Mouse (Mus musculus) intestine, embryonic 16.5 days (tissue): ENCODE measurements at regions not wholly inside any gene's neighbourhood (a gene's known extent, or its start where the extent isn't known, plus 50 kb on each side); places are given as distances from the start of the nearest gene placed in this dataset.

ENCODE experiments used
- ATAC-seq: fragments of 200-750 bp; cut with Nextera tagmentation; 2 replicates; pipeline ENCODE4 v1.8.0; 2017; ENCODE audit warnings: moderate TSS enrichment, moderate library complexity
- H3K27ac ChIP-seq: fragments of 300-500 bp; sonication (generic); 2 replicates; pipeline ENCODE4 v1.5.1; 2014; ENCODE audit warnings: mild to moderate bottlenecking, low read length
- H3K27me3 ChIP-seq: fragments of 300-500 bp; sonication (generic); replicated peaks from 2 replicates; pipeline ENCODE4 v1.6.1; 2014; ENCODE audit warnings: low read length, control low read depth, mixed read lengths; ENCODE audit not compliant: control insufficient read depth, insufficient read depth
- H3K36me3 ChIP-seq: fragments of 300-500 bp; sonication (generic); 2 replicates; pipeline ENCODE4 v1.6.1; 2014; ENCODE audit warnings: low read length, control low read depth; ENCODE audit not compliant: control insufficient read depth, insufficient read depth
- H3K4me1 ChIP-seq: fragments of 300-500 bp; sonication (generic); 2 replicates; pipeline ENCODE4 v1.6.1; 2014; ENCODE audit warnings: low read length, control low read depth, mixed read lengths; ENCODE audit not compliant: control insufficient read depth, insufficient read depth
- H3K4me2 ChIP-seq: fragments of 300-500 bp; sonication (generic); 2 replicates; pipeline ENCODE4 v1.6.1; 2014; ENCODE audit warnings: low read depth, low read length, control low read depth
- H3K4me3 ChIP-seq: fragments of 300-500 bp; sonication (generic); 2 replicates; pipeline ENCODE4 v1.5.1; 2014; ENCODE audit warnings: mild to moderate bottlenecking, low read length
- H3K9ac ChIP-seq: fragments of 300-500 bp; sonication (generic); 2 replicates; pipeline ENCODE4 v1.6.1; 2014; ENCODE audit warnings: low read depth, low read length
- H3K9me3 ChIP-seq: fragments of 300-500 bp; sonication (generic); 2 replicates; pipeline ENCODE4 v1.6.1; 2016; ENCODE audit warnings: low read length, control low read depth; ENCODE audit not compliant: control insufficient read depth
- WGBS: fragments of 180-500 bp; shearing (Covaris S2); extraction: QIAGEN DNeasy Blood & Tissue Kit; methylation state at CpG from one replicate; pipeline ENCODE4 v1.1.7; 2014; 5-methylcytosine and 5-hydroxymethylcytosine counted together

DNA sequence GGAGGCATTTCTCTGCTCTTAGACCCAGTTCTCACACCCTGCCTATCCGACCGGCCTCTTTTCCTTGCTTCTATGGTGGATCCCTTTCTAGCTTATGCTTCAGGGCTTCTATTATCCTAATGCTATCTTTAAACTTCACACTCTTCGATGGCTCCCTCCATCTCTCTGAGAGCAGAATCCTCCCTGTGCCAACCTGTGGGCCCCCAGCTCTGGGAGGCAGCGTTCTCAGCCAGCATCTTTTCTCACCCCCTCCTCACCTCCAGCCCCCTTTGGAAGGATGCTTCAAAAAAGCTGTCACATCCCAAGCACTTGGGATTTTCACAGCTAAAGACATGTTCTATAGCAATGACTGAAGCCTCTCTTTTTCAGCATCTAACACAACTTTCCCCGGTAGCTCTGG, 626.8 kb upstream of the 3110018I06Rik start:
- Histone ChIP-seq H3K4me1 (no peaks in the 10 kb centered on the region), H3K9me3 (no peaks in the 10 kb centered on the region), H3K27me3 (no peaks in the 10 kb centered on the region), H3K36me3 (no peaks in the 10 kb centered on the region), H3K4me2 (no peak overlapping the region), H3K27ac (no peak overlapping the region), H3K4me3 (no peak overlapping the region), H3K9ac (no peak overlapping the region)
- ATAC-seq, result no peak
- WGBS, result 90% methylated on average over 5 of the region's 5 CpGs

- Histone ChIP-seq H3K9me3 (no peaks in the 10 kb centered on the region), H3K4me1 (no peaks in the 10 kb centered on the region), H3K4me3 (no peak overlapping the region), H3K27me3 (no peaks in the 10 kb centered on the region), H3K36me3 (no peaks in the 10 kb centered on the region), H3K9ac (no peak overlapping the region), H3K27ac (no peak overlapping the region), H3K4me2 (no peak overlapping the region)
- WGBS, result 95% methylated on average over 8 of the region's 8 CpGs
- ATAC-seq, result no peak
These were observed 624.4 kb upstream of the 3110018I06Rik start for GRCm38 (mm10) chr12:106864076-106864475.

- ATAC-seq, result no peak
- Histone ChIP-seq H3K9me3 (no peaks in the 10 kb centered on the region), H3K4me2 (no peak overlapping the region), H3K27ac (no peak overlapping the region), H3K36me3 (no peaks in the 10 kb centered on the region), H3K9ac (no peak overlapping the region), H3K4me3 (no peak overlapping the region), H3K4me1 (no peaks in the 10 kb centered on the region), H3K27me3 (no peaks in the 10 kb centered on the region)
- 81% methylated on average over 6 of the region's 6 CpGs for WGBS
These were observed 620.4 kb upstream of the 3110018I06Rik start for GRCm38 (mm10) chr12:106868036-106868435.

- no peak overlapping the region for H3K4me2 ChIP-seq
- no peaks in the 10 kb centered on the region for H3K27me3 ChIP-seq
- no peaks in the 10 kb centered on the region for H3K9me3 ChIP-seq
- H3K4me1 ChIP-seq, result no peaks in the 10 kb centered on the region
- ATAC-seq, result no peak
- H3K27ac ChIP-seq, result no peak overlapping the region
- H3K4me3 ChIP-seq, result no peak overlapping the region
- H3K9ac ChIP-seq, result no peak overlapping the region
- 53% methylated on average over 11 of the region's 11 CpGs for WGBS
- H3K36me3 ChIP-seq, result no peaks in the 10 kb centered on the region
These were observed 617.0 kb upstream of the 3110018I06Rik start for GRCm38 (mm10) chr12:106871481-106871880.

- Histone ChIP-seq H3K36me3 (no peaks in the 10 kb centered on the region), H3K4me2 (no peak overlapping the region), H3K4me3 (no peak overlapping the region), H3K27me3 (no peaks in the 10 kb centered on the region), H3K27ac (no peak overlapping the region), H3K9me3 (no peaks in the 10 kb centered on the region), H3K9ac (no peak overlapping the region), H3K4me1 (no peaks in the 10 kb centered on the region)
- ATAC-seq, result no peak
- WGBS, result 87% methylated on average over 11 of the region's 11 CpGs
These were observed 615.3 kb upstream of the 3110018I06Rik start for GRCm38 (mm10) chr12:106872966-106873730.

GRCm38 (mm10) chr12:106890319-106890718, 598.1 kb upstream of the 3110018I06Rik start:
- H3K4me1 ChIP-seq, result no peaks in the 10 kb centered on the region
- H3K4me3 ChIP-seq, result no peak overlapping the region
- no peaks in the 10 kb centered on the region for H3K36me3 ChIP-seq
- 74% methylated on average over 6 of the region's 6 CpGs for WGBS
- no peaks in the 10 kb centered on the region for H3K27me3 ChIP-seq
- no peak overlapping the region for H3K27ac ChIP-seq
- no peak overlapping the region for H3K9ac ChIP-seq
- no peak overlapping the region for H3K4me2 ChIP-seq
- H3K9me3 ChIP-seq, result no peaks in the 10 kb centered on the region
- no peak for ATAC-seq

- WGBS, result 30% methylated on average over 1 of the region's 1 CpGs
- Histone ChIP-seq H3K27me3 (no peaks in the 10 kb centered on the region), H3K9ac (no peak overlapping the region), H3K4me2 (no peak overlapping the region), H3K27ac (no peak overlapping the region), H3K36me3 (no peaks in the 10 kb centered on the region), H3K4me1 (no peaks in the 10 kb centered on the region), H3K9me3 (no peaks in the 10 kb centered on the region), H3K4me3 (no peak overlapping the region)
- ATAC-seq, result no peak
These were observed 594.4 kb upstream of the 3110018I06Rik start for GRCm38 (mm10) chr12:106894061-106894460.

DNA sequence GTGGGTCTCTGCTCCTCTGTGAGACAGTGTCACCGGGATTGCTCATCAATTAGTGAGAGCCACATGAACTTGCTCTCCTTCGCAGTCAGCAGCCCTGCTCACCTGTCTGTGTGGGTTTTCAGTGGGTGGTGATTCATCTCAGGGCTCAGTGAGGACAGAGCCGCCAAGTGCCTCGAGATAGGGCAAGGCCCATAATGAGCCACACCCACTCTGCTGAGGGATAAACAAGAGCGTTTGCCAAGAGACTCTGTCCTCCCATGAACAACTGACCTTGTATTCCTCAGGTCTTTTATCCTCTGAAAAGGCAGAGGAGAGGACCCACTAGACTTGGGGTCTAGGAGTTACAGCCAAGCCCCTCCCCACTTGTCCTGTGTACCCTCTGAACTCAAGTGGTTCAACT, 584.2 kb upstream of the 3110018I06Rik start:
- 56% methylated on average over 5 of the region's 5 CpGs for WGBS
- ATAC-seq, result no peak

DNA sequence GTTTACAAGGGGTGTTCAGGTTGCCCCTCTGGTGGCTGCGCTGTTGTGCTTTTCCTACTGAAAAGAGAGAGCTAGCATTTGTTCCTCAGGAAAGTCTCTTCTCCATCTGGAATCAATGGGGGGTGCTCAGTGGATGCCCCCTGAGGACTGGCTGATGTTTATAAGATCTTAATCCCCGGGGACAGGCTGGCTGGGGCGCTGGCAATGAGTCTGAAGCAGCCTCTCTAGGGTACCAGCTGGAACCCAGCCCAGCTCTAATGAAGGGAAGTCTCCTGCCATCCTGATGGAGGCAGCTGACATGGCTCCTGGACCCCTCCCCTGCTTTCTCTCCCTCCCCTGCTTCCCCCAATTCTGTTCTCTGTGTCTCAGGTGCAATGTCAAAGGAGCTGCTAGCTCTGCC, 575.6 kb upstream of the 3110018I06Rik start:
- H3K27me3 ChIP-seq, result no peaks in the 10 kb centered on the region
- ATAC-seq, result no peak
- 45% methylated on average over 3 of the region's 3 CpGs for WGBS
- no peak overlapping the region for H3K4me2 ChIP-seq
- H3K9ac ChIP-seq, result no peak overlapping the region
- H3K27ac ChIP-seq, result no peak overlapping the region
- H3K4me3 ChIP-seq, result no peak overlapping the region
- no peaks in the 10 kb centered on the region for H3K36me3 ChIP-seq
- no peaks in the 10 kb centered on the region for H3K9me3 ChIP-seq
- H3K4me1 ChIP-seq, result no peaks in the 10 kb centered on the region

More for the DNA sequence above, 584.2 kb upstream of the 3110018I06Rik start:
- H3K9me3 ChIP-seq, result no peaks in the 10 kb centered on the region
- no peaks in the 10 kb centered on the region for H3K27me3 ChIP-seq
- no peak overlapping the region for H3K9ac ChIP-seq
- no peak overlapping the region for H3K27ac ChIP-seq
- no peak overlapping the region for H3K4me2 ChIP-seq
- H3K4me3 ChIP-seq, result no peak overlapping the region
- no peaks in the 10 kb centered on the region for H3K4me1 ChIP-seq
- H3K36me3 ChIP-seq, result no peaks in the 10 kb centered on the region

GRCm38 (mm10) chr12:106922571-106922991, 565.9 kb upstream of the 3110018I06Rik start:
- no peak for ATAC-seq
- H3K4me2 ChIP-seq, result no peak overlapping the region
- no peaks in the 10 kb centered on the region for H3K9me3 ChIP-seq
- no peak overlapping the region for H3K9ac ChIP-seq
- no peaks in the 10 kb centered on the region for H3K36me3 ChIP-seq
- WGBS, result 72% methylated on average over 12 of the region's 12 CpGs
- H3K27me3 ChIP-seq, result no peaks in the 10 kb centered on the region
- H3K27ac ChIP-seq, result no peak overlapping the region
- no peaks in the 10 kb centered on the region for H3K4me1 ChIP-seq
- H3K4me3 ChIP-seq, result no peak overlapping the region
